In the genomic region with DNA sequence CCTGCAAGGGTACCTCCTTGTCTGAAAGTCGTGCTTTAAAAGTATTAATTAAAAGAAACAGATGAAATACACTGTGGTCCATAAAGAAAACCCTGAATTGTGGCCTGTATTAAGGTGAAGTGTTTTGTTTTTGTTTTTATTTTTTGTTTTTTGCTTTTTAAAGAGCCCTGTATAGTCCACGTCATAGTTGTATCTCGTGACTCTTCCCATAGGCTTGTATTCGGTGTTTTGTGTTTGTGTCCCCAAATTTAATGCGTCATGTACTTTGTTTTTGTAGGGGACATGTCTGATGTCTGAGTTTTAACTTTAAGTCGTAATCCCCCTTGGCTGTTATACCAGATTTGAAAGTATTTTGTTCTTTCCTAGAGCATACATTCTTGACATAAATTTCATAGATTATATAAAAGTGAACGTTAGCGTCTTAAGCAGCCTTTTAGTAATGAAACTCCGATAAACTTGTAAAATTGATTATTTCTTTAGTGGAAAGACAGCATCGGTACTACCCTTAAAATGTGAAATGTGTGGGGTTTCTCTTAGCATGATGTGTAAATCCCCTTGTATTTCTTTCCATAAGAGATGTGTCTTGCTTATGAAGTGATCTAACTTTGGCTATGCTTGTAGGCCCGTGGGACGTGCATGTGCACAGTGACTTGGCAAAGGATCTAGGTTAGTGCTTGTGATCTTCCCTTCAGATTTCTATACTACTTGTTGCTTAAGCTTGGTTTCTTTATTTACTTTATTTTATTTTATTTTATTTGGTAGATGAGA, we compare ENCODE assay signal across 8 mouse cellular contexts. TPM values are rescaled to one million over a fixed set of nuclear protein-coding genes. Genes with fewer than 3 reads are reported as not detected.
A peak's percentile ranks its signal among the peaks of the same experiment; 100 is the strongest.
DNase-seq lines count a peak whose midpoint lies in the region; ATAC-seq and TF ChIP-seq lines count a peak whose summit lies in the region.

No protein-coding gene starts in this region.

- H3K36me3 ChIP-seq in kidney, postnatal 0 days (ENCODE audit: insufficient read depth, low read length): 0 out of 2 replicates have a peak, but pooled peaks cover 3% of the 10 kb centered on the region
- H3K36me3 ChIP-seq in hindbrain, postnatal 0 days (ENCODE audit: insufficient read depth, low read length): 0 out of 2 replicates have a peak, but pooled peaks cover 6% of the 10 kb centered on the region

- no peaks in the 10 kb centered on the region for H3K27me3 ChIP-seq in kidney, postnatal 0 days (ENCODE audit: insufficient read depth, low read length)
- H3K27me3 ChIP-seq in hindbrain, postnatal 0 days (ENCODE audit: insufficient read depth, low read length): no peaks in the 10 kb centered on the region

- TF ChIP-seq POLR2A in bone marrow, adult 2 months (IDR thresholded peaks at IDR 0.05; ENCODE audit: borderline replicate concordance, control insufficient read depth, low read depth, low read length): no peak

- H3K4me3 ChIP-seq in kidney, postnatal 0 days (replicated peaks; ENCODE audit: low read depth, low read length): peak overlapping the region; percentile 67
- H3K4me3 ChIP-seq in bone marrow, adult 2 months (replicated peaks; ENCODE audit: control insufficient read depth, low read depth, low read length): peak overlapping the region; percentile 97
- H3K4me3 ChIP-seq in hindbrain, postnatal 0 days (ENCODE audit: low read length): peak overlapping the region; percentile 93

- WGBS in kidney, postnatal 0 days: 37% methylated on average over 12 of the region's 12 CpGs
- WGBS in bone marrow, adult 2 months: 37% methylated on average over 12 of the region's 12 CpGs
- WGBS in hindbrain, postnatal 0 days: 38% methylated on average over 12 of the region's 12 CpGs

- DNase-seq in kidney, postnatal 0 days (ENCODE audit: low spot score): no peak
- no peak for DNase-seq in kidney, postnatal 4 days
- DNase-seq in hindbrain, postnatal 0 days (ENCODE audit: low spot score): no peak
- peak; percentile 7 for DNase-seq in naive thymus-derived CD4-positive, alpha-beta T cell, adult 2 months (ENCODE audit: low read depth)
- no peak for DNase-seq in frontal cortex, adult 2 months (ENCODE audit: extremely low spot score in 1 of 2, low spot score in 1 of 2)
- DNase-seq in left cerebral cortex, adult 18-20 months (ENCODE audit: low spot score in 2 of 2): no peak
- no peak for DNase-seq in cerebellum, adult 9-11 months

- peak overlapping the region; percentile 78 for H3K4me2 ChIP-seq in kidney, postnatal 0 days (ENCODE audit: low read length)
- peak overlapping the region; percentile 74 for H3K4me2 ChIP-seq in hindbrain, postnatal 0 days (ENCODE audit: low read depth, low read length)

- no peak for TF ChIP-seq CTCF in kidney, postnatal 0 days (IDR thresholded peaks at IDR 0.05; ENCODE audit: low read depth)
- TF ChIP-seq CTCF in bone marrow, adult 2 months (IDR thresholded peaks at IDR 0.05; ENCODE audit: control insufficient read depth, insufficient read depth, low read length): no peak
- no peak for TF ChIP-seq CTCF in hindbrain, postnatal 0 days (IDR thresholded peaks at IDR 0.05; ENCODE audit: low read depth)

- peak overlapping the region; percentile 89 for H3K27ac ChIP-seq in kidney, postnatal 0 days
- no peak overlapping the region for H3K27ac ChIP-seq in bone marrow, adult 2 months (ENCODE audit: control insufficient read depth, insufficient read depth, low read depth, low read length, poor library complexity)
- H3K27ac ChIP-seq in hindbrain, postnatal 0 days: peak overlapping the region; percentile 94

- no peak for ATAC-seq in kidney, postnatal 0 days (replicated peaks; ENCODE audit: low FRiP score, low read depth)
- ATAC-seq in hindbrain, postnatal 0 days: no peak

- H3K4me1 ChIP-seq in kidney, postnatal 0 days (replicated peaks; ENCODE audit: insufficient read depth, low read length): no peaks in the 10 kb centered on the region
- peaks cover 1% of the 10 kb centered on the region; the same call in 1 of the 2 replicates for H3K4me1 ChIP-seq in bone marrow, adult 2 months (ENCODE audit: control insufficient read depth, insufficient read depth, low read length)
- H3K4me1 ChIP-seq in hindbrain, postnatal 0 days (ENCODE audit: insufficient read depth, low read length): peaks cover 10% of the 10 kb centered on the region

- H3K9ac ChIP-seq in kidney, postnatal 0 days (ENCODE audit: low read depth, low read length): peak overlapping the region; percentile 85
- H3K9ac ChIP-seq in hindbrain, postnatal 0 days (replicated peaks; ENCODE audit: low read length): peak overlapping the region; percentile 96

- H3K9me3 ChIP-seq in kidney, postnatal 0 days (replicated peaks; ENCODE audit: low read length): no peaks in the 10 kb centered on the region
- H3K9me3 ChIP-seq in hindbrain, postnatal 0 days (ENCODE audit: low read length): no peaks in the 10 kb centered on the region

RNA-seq across cellular contexts. Expression of gene Fip1l1, which starts 1.1 kb away (rescaled TPM):
- polyA plus RNA-seq in kidney, postnatal 0 days (2015; fragmentation: Nextera tagmentation; extraction: Ambion mirVana): 63.4 and 68.3 TPM in 2 replicates
- polyA plus RNA-seq in bone marrow, adult 2 months (2011; ENCODE audit: insufficient read depth, insufficient read length, low replicate concordance, missing spikeins): 44.5 and 50.5 TPM in 2 replicates
- 34.8 and 47.4 TPM in 2 replicates for total RNA-seq in hindbrain, postnatal 0 days (2014; rRNA removed)
- polyA plus RNA-seq in hindbrain, postnatal 0 days (2015; fragmentation: Nextera tagmentation; extraction: Ambion mirVana): 66.2 and 67.7 TPM in 2 replicates
- polyA plus RNA-seq in frontal cortex, adult 2 months (2012; rRNA removed): 61.1 and 63.0 TPM in 2 replicates
- 10 to 100 TPM; 66.2 to 67.4 TPM for total RNA-seq in left cerebral cortex, adult 18-20 months (2021)

RNA-seq across cellular contexts. Expression of gene Scfd2, which starts 4.8 kb away (rescaled TPM):
- polyA plus RNA-seq in kidney, postnatal 0 days (2015; fragmentation: Nextera tagmentation; extraction: Ambion mirVana): 15.4 and 16.8 TPM in 2 replicates
- polyA plus RNA-seq in bone marrow, adult 2 months (2011; ENCODE audit: insufficient read depth, insufficient read length, low replicate concordance, missing spikeins): 3.1 and 8.1 TPM in 2 replicates
- 29.7 and 35.1 TPM in 2 replicates for total RNA-seq in hindbrain, postnatal 0 days (2014; rRNA removed)
- 17.3 and 18.9 TPM in 2 replicates for polyA plus RNA-seq in hindbrain, postnatal 0 days (2015; fragmentation: Nextera tagmentation; extraction: Ambion mirVana)
- polyA plus RNA-seq in frontal cortex, adult 2 months (2012; rRNA removed): 16.2 and 19.6 TPM in 2 replicates
- total RNA-seq in left cerebral cortex, adult 18-20 months (2021): 10 to 100 TPM; 25.4 to 27.2 TPM
